Mouse (Mus musculus): ENCODE measurements around the gene Dmrt3. TPM values are rescaled to one million over a fixed set of nuclear protein-coding genes. Genes with fewer than 3 reads are reported as not detected.
A peak's percentile ranks its signal among the peaks of the same experiment; 100 is the strongest.

Gene Dmrt3
- polyA plus RNA-seq, 1 experiment from 2014 or later: 0.06 TPM

GRCm38 (mm10) chr19:25598626-25599025 lies 11.5 kb upstream of the Dmrt3 start:
- Histone ChIP-seq H3K4me2 (no peak overlapping the region), H3K4me1 (ENCODE audit: control insufficient read depth, insufficient read depth, low read length) (no peaks in the 10 kb centered on the region), H3K27me3 (ENCODE audit: control insufficient read depth, insufficient read depth, low read length) (peaks cover 59% of the 10 kb centered on the region), H3K9ac (ENCODE audit: low read depth, low read length) (no peak overlapping the region), H3K36me3 (ENCODE audit: control insufficient read depth, insufficient read depth, low read length) (no peaks in the 10 kb centered on the region), H3K9me3 (replicated peaks; ENCODE audit: control insufficient read depth, low read length) (no peaks in the 10 kb centered on the region), H3K27ac (ENCODE audit: low read depth, low read length) (no peak overlapping the region), H3K4me3 (ENCODE audit: low read depth, low read length) (no peak overlapping the region)
- 13% methylated on average over 4 of the region's 4 CpGs for WGBS (ENCODE audit: insufficient replicate concordance)
- ATAC-seq (replicated peaks; ENCODE audit: insufficient number of reproducible peaks, low FRiP score, low TSS enrichment): no peak

GRCm38 (mm10) chr19:25601966-25602365 lies 8.1 kb upstream of the Dmrt3 start:
- no peaks in the 10 kb centered on the region for H3K36me3 ChIP-seq (ENCODE audit: control insufficient read depth, insufficient read depth, low read length)
- no peaks in the 10 kb centered on the region for H3K9me3 ChIP-seq (replicated peaks; ENCODE audit: control insufficient read depth, low read length)
- H3K27ac ChIP-seq (ENCODE audit: low read depth, low read length): no peak overlapping the region
- no peak overlapping the region for H3K9ac ChIP-seq (ENCODE audit: low read depth, low read length)
- peaks cover 8% of the 10 kb centered on the region; the same call in 1 of the 2 replicates for H3K4me1 ChIP-seq (ENCODE audit: control insufficient read depth, insufficient read depth, low read length)
- H3K4me2 ChIP-seq: no peak overlapping the region
- 13% methylated on average over 8 of the region's 8 CpGs for WGBS (ENCODE audit: insufficient replicate concordance)
- no peak overlapping the region for H3K4me3 ChIP-seq (ENCODE audit: low read depth, low read length)
- H3K27me3 ChIP-seq (ENCODE audit: control insufficient read depth, insufficient read depth, low read length): peaks cover 83% of the 10 kb centered on the region
- no peak for ATAC-seq (replicated peaks; ENCODE audit: insufficient number of reproducible peaks, low FRiP score, low TSS enrichment)

GRCm38 (mm10) chr19:25607461-25608205 lies 2.5 kb upstream of the Dmrt3 start:
- ATAC-seq (replicated peaks; ENCODE audit: insufficient number of reproducible peaks, low FRiP score, low TSS enrichment): no peak

GRCm38 (mm10) chr19:25608206-25608580 lies 1.9 kb upstream of the Dmrt3 start:
- Histone ChIP-seq H3K27me3 (ENCODE audit: control insufficient read depth, insufficient read depth, low read length) (peaks cover 89% of the 10 kb centered on the region), H3K4me1 (ENCODE audit: control insufficient read depth, insufficient read depth, low read length) (peaks cover 22% of the 10 kb centered on the region), H3K9me3 (replicated peaks; ENCODE audit: control insufficient read depth, low read length) (no peaks in the 10 kb centered on the region), H3K27ac (ENCODE audit: low read depth, low read length) (no peak overlapping the region), H3K4me3 (ENCODE audit: low read depth, low read length) (no peak overlapping the region), H3K4me2 (no peak overlapping the region), H3K36me3 (ENCODE audit: control insufficient read depth, insufficient read depth, low read length) (no peaks in the 10 kb centered on the region), H3K9ac (ENCODE audit: low read depth, low read length) (no peak overlapping the region)
- ATAC-seq (replicated peaks; ENCODE audit: insufficient number of reproducible peaks, low FRiP score, low TSS enrichment): no peak
- under 1% methylated on average over 7 of the region's 7 CpGs for WGBS (ENCODE audit: insufficient replicate concordance)

More at GRCm38 (mm10) chr19:25607461-25608205, 2.5 kb upstream of the Dmrt3 start:
- H3K27me3 ChIP-seq (ENCODE audit: control insufficient read depth, insufficient read depth, low read length): peaks cover 87% of the 10 kb centered on the region
- H3K36me3 ChIP-seq (ENCODE audit: control insufficient read depth, insufficient read depth, low read length): no peaks in the 10 kb centered on the region
- H3K9me3 ChIP-seq (replicated peaks; ENCODE audit: control insufficient read depth, low read length): no peaks in the 10 kb centered on the region
- under 1% methylated on average over 21 of the region's 21 CpGs for WGBS (ENCODE audit: insufficient replicate concordance)
- no peak overlapping the region for H3K27ac ChIP-seq (ENCODE audit: low read depth, low read length)
- no peak overlapping the region for H3K4me2 ChIP-seq
- peaks cover 22% of the 10 kb centered on the region for H3K4me1 ChIP-seq (ENCODE audit: control insufficient read depth, insufficient read depth, low read length)
- no peak overlapping the region for H3K9ac ChIP-seq (ENCODE audit: low read depth, low read length)
- H3K4me3 ChIP-seq (ENCODE audit: low read depth, low read length): no peak overlapping the region

GRCm38 (mm10) chr19:25608961-25609850 lies 895 bp upstream of the Dmrt3 start:
- Histone ChIP-seq H3K4me2 (no peak overlapping the region), H3K27ac (ENCODE audit: low read depth, low read length) (no peak overlapping the region), H3K36me3 (ENCODE audit: control insufficient read depth, insufficient read depth, low read length) (no peaks in the 10 kb centered on the region), H3K4me3 (ENCODE audit: low read depth, low read length) (no peak overlapping the region), H3K4me1 (ENCODE audit: control insufficient read depth, insufficient read depth, low read length) (peaks cover 22% of the 10 kb centered on the region), H3K9ac (ENCODE audit: low read depth, low read length) (no peak overlapping the region), H3K9me3 (replicated peaks; ENCODE audit: control insufficient read depth, low read length) (no peaks in the 10 kb centered on the region), H3K27me3 (ENCODE audit: control insufficient read depth, insufficient read depth, low read length) (peaks cover 91% of the 10 kb centered on the region)
- no peak for ATAC-seq (replicated peaks; ENCODE audit: insufficient number of reproducible peaks, low FRiP score, low TSS enrichment)
- WGBS (ENCODE audit: insufficient replicate concordance): under 1% methylated on average over 33 of the region's 33 CpGs

- H3K9me3 ChIP-seq (replicated peaks; ENCODE audit: control insufficient read depth, low read length): no peaks in the 10 kb centered on the region
- no peaks in the 10 kb centered on the region for H3K36me3 ChIP-seq (ENCODE audit: control insufficient read depth, insufficient read depth, low read length)
- peaks cover 21% of the 10 kb centered on the region for H3K4me1 ChIP-seq (ENCODE audit: control insufficient read depth, insufficient read depth, low read length)
- H3K4me2 ChIP-seq: peak overlapping the region; percentile 86
- WGBS (ENCODE audit: insufficient replicate concordance): under 1% methylated on average over 62 of the region's 71 CpGs
- H3K9ac ChIP-seq (ENCODE audit: low read depth, low read length): no peak overlapping the region
- H3K27ac ChIP-seq (ENCODE audit: low read depth, low read length): no peak overlapping the region
- no peak for ATAC-seq (replicated peaks; ENCODE audit: insufficient number of reproducible peaks, low FRiP score, low TSS enrichment)
- H3K27me3 ChIP-seq (ENCODE audit: control insufficient read depth, insufficient read depth, low read length): peaks cover 93% of the 10 kb centered on the region
- peak overlapping the region; percentile 48 for H3K4me3 ChIP-seq (ENCODE audit: low read depth, low read length)
Measured at GRCm38 (mm10) chr19:25610411-25611111, 460 bp downstream of the Dmrt3 start.

GRCm38 (mm10) chr19:25611116-25611515 lies 1.0 kb downstream of the Dmrt3 start:
- H3K27ac ChIP-seq (ENCODE audit: low read depth, low read length): no peak overlapping the region
- peaks cover 15% of the 10 kb centered on the region for H3K4me1 ChIP-seq (ENCODE audit: control insufficient read depth, insufficient read depth, low read length)
- ATAC-seq (replicated peaks; ENCODE audit: insufficient number of reproducible peaks, low FRiP score, low TSS enrichment): no peak
- H3K9ac ChIP-seq (ENCODE audit: low read depth, low read length): no peak overlapping the region
- H3K27me3 ChIP-seq (ENCODE audit: control insufficient read depth, insufficient read depth, low read length): peaks cover 93% of the 10 kb centered on the region
- H3K36me3 ChIP-seq (ENCODE audit: control insufficient read depth, insufficient read depth, low read length): no peaks in the 10 kb centered on the region
- no peaks in the 10 kb centered on the region for H3K9me3 ChIP-seq (replicated peaks; ENCODE audit: control insufficient read depth, low read length)
- H3K4me3 ChIP-seq (ENCODE audit: low read depth, low read length): peak overlapping the region; percentile 48
- under 1% methylated on average over 40 of the region's 42 CpGs for WGBS (ENCODE audit: insufficient replicate concordance)
- H3K4me2 ChIP-seq: peak overlapping the region; percentile 86

All from heart, embryonic 11.5 days (tissue).